Mouse (Mus musculus) liver (tissue): ENCODE results near the gene Cblb.

Source experiments
- DNase-seq: peaks from one replicate; pipeline ENCODE4 v3.0.0-alpha.2; 2020; ENCODE audit warnings: mixed read lengths

Gene Cblb

GRCm38 (mm10) chr16:52077901-52078300 is 46.9 kb downstream of the Cblb start:
- no peak for DNase-seq

DNA sequence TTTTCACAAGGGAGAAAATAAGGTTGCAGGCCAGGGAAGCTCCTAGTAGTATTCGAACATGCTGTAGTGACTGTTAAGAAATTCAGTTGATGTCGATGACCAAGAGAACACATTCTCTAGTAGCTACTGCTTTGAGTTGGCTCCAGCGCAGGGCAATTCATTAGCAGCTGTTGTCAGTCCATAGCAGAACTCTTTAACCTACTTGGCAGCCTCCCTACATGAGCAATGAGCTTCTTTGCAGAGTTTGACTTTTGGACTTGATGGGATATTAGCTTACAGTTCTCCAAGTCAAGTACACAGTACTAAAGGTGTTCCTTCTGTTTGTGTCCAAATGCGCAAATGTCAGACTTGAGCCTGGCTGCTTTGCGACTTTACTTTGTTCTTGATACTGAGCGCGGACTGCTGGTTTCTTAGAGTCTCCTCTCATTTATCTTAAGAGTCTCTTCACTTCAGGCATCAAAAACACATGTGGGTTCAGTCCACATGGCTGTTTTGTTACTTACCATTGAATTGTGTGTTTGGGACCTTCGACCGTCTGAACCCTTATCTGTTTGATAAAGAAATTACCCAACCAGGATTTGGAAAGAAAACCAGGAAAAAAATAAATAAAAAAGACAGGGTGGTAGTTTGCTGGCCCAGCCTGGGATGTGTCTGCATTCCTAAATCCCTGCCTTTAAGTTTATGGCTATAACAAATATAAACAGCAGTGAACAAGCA is 47.9 kb downstream of the Cblb start:
- no peak for DNase-seq

- DNase-seq = no peak
Measured at GRCm38 (mm10) chr16:52079475-52079823, 48.4 kb downstream of the Cblb start.

DNA sequence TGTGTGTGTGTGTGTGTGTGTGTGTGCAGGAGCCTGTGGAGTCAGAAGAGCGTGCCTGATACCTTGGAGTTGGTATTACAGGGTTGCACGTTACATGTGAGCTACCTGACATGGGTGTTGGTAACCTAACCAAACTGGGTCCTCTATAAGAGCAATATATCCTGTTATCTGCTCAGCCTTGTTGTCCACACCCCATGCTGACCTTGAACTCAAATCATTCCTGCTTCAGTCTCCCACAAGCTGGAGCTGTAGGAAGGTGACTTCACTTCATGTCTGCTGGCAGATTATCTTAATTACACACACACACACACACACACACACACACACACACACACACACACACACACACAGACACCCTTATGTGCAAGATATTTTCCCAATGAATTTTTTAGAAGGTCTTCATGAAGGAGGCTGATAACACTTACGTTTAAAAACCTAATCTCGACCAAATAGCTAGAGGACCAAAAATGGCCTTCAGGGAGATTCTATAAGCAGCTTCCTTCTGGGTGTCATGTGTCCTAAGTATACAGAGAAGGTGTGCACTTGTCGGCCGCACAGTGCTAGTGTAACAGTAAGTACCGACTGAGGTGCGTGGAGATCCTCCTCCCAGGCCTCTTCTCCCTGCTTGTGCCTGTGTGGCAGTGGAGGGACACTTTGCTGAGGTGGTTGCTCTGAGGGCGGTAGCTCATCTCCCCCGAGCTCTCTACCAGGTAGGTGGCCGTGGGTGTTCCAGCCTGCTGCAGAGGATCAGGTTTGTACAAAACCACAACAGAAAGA is 49.8 kb downstream of the Cblb start:
- no peak for DNase-seq

DNA sequence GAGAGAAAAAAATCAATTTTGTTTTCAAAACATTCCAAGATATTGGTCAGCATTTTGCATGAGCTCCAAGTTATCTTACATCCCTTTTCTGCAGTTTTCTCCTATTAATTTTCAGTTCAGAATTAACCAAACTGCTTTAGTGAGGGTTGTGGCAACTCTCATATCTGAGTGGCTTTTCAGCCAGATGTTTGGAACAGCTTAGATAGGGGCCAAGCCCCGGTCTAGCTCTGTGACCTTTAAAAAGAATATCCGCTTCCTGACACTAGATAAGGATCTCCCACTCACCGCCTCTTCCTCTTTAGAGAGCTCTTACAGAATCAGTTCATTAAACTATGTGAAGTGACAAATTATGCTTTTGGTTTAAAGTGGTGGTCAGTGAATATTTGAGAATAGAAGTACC is 50.7 kb downstream of the Cblb start:
- DNase-seq = no peak

GRCm38 (mm10) chr16:52086793-52087450 is 55.9 kb downstream of the Cblb start:
- DNase-seq = no peak

GRCm38 (mm10) chr16:52089354-52089753 is 58.3 kb downstream of the Cblb start:
- no peak for DNase-seq

- no peak for DNase-seq
Measured at GRCm38 (mm10) chr16:52090899-52091298, 59.9 kb downstream of the Cblb start.

DNA sequence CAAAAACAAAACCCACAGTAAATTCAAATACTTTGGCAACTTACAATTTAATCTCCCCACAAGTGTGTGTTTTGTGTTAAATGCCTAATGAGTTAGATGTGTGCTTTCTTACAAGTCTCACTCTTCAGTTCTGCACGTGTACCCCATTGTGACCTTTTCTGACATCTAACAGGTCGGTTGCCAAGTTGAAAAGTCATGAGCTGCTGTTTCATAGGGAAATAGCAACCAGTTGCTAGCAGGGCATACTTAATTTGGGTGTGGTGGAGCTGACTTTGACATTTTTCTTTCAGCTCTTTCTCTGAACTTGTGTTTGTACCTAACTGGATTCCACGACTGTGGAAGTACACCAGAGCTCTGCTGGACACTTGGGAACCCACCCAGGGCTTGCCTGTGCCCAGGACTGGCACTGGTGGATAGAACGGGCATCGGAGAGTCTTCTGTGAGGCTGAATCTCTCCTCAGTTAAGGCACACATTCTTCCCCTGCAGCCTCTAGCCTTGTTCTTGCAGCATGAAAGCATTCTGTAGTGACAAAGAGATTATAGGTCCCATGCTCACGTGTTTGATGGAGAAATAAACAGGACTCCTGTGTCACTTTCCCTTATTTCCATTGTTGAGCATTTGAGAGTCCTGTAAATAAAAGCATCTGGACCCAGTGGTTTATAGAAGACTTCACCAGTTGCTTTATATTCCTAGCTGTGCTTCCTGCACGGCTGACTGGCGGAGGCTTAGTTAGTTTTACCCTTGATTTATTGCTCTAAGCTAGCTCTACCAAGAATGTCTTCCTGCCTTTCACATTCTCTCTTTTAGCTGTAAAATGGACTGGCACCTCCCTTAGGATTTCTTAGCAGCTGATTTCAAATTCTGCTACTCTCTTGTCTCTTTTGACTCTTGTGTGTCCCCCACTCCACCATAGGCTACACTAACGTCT is 62.6 kb downstream of the Cblb start:
- DNase-seq = no peak

DNA sequence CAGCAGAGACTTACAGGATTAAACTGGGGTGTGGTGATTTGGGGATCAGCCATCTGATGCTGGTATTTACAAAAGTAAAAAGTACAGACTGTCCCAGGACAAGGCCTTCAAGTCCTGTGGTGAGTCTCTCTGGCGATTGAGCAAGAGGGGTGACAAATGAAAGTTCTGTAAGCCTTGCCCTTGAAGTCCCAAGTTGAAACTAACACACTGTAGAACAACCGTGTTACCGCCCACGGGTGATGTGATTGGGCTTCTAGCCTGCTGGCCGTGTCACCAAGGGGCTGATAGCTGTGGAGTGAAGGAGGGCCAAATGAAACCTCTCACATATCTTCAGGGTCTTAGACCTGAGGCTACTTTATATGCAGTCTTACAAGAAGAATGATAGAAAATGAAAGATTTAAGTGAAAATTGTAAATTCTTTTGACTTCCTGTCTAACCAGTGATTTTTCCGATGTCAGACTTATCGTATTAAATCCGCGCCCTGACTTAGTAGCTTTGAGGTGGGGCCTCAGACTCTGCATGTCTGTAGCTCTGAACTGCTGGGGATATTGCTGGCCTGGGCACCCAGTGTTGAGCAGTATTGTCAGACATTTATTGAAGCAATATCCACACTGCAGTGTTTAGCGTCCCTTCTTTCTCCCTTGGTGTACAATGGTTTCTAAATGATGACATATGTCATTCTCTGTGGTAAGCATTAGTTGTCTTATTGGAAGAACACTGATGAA is 63.9 kb downstream of the Cblb start:
- DNase-seq = no peak

DNA sequence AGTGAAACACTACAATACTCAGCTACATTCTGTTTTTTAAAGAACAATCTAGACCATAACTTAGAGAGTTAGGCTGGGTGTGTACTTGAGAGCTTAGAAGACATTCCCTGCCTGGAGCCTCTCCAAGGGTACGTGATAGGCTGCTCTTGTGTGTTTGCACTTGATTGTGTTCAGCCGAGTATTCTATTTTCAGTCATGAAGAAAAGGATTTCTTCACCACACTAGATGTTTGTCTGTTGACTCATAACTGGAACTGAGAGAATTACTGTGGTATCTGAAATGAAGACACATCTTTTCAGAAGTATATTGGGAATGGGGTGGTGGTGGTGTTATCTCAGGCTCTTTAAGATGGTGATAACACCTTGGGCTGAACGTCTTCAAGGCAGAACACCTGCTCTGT is 64.6 kb downstream of the Cblb start:
- no peak for DNase-seq

DNA sequence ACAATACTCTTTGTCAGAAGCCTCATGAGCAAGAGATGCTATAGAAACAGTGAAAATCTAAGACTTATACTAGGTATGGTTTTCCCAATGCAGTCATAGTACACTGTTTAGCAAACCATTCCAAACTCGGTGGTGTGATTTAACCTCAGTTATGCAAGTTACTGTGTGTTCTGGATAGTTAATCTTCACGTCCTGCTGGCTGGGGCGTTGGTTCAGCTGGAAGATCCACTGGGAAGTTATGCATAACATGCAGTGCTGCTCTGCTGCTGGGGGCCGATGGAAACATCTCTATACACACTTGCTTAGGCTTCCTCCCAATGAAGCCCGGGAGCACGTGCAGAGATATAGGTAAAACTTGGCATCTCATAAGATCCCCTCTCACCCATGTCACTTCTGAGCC is 69.4 kb downstream of the Cblb start:
- DNase-seq = no peak

GRCm38 (mm10) chr16:52104608-52105007 is 73.6 kb downstream of the Cblb start:
- DNase-seq = no peak

GRCm38 (mm10) chr16:52107836-52108235 is 76.8 kb downstream of the Cblb start:
- no peak for DNase-seq

DNA sequence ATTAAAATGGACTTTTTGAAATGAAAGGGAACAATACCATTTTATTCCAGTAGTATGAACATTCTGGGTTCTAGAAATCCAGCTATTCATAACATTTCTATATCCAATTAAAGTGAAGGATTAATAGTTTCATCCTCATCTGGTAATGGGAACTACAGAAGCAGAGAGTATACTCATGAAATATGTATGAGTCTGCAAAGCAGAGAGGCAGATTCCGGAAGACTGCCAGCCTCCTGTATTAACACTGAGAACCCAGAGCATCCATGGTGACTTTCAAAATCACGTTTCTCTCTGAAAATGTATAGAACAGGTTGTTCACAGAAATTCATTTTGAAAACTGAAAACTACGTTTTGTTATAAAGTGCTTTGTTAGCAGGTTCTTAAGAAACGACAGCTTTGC is 83.4 kb downstream of the Cblb start:
- no peak for DNase-seq

GRCm38 (mm10) chr16:52119003-52119402 is 88.0 kb downstream of the Cblb start:
- DNase-seq = no peak

DNA sequence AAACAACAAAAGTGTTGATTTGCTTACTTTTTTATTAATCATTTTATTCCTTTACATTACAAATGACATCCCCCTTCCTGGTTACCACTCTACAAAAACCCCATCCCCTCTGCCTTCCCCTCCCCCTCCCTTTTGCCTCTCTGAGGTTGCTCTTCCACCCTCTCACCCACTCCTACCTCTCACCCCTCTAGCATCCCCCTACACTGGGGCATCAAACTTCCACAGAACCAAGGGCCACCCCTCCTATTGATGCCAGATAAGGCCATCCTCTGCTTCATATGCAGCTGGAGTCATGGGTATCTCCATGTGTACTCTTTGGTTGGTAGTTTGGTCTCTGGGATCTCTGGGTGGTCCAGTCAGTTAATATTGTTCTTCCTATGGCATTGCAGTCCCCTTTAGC is 93.9 kb downstream of the Cblb start:
- no peak for DNase-seq

- DNase-seq = no peak
Measured at GRCm38 (mm10) chr16:52125896-52126295, 94.9 kb downstream of the Cblb start.

DNA sequence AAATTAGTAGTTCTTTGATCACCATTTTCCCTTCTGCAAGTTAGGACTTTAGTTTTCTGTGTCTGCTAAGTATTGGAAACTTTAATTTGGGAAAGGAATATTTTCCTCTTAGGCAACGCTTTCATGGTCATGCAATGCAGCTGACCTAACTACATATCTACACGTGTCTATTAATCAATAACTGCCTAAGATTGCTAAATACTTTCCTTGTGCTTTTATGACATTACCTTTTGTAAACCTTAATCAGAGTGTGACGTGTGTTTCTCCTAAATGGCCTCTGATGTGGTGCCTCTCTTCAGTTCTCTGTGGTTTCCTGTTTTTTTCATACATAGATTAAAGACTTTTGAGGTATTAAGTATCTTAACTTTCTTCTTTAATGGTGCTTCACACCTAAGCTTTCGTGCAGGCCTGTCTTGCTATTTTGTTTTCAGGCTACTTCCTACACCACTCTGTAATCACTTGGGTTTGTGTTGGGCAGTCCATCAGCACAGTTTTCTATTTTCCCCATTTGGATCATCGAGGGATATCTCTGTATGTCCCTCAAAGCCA is 98.4 kb downstream of the Cblb start:
- DNase-seq = no peak

DNA sequence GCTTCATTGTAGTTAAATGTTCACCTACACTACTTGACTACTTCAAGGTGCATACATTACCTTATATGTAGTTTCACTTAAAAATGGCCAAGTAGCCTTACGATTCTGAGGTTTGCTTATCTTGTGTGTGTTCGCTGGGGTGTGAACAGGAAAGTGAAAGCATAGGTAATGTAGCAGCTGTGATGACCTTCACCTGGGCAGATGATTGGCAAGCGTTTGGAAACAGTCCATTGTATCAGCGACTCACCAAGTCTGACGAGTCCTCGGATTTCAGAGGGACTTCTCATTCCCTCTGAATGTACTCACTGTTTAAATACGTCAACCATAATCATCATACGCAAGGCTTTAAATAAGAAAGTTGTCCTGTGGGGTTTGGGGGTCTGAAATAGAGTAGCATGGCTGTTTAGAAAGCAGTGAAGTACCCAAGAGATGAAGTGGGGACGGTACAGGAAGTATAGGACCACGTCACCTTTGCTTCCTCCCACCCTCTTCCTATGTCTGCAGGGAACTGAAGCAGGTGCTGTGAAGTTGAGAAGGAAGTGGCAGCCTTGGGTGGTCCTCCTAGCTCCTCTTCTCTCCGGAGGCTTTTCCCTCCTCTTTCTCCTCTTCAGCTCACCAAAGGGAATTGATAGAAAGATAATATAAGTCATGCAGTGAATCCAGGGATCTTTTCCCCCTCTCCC is 101.9 kb downstream of the Cblb start:
- no peak for DNase-seq

GRCm38 (mm10) chr16:52134631-52135227 is 103.7 kb downstream of the Cblb start:
- DNase-seq = no peak
